Mouse (Mus musculus) neutrophil, adult 83 days (primary cell): ENCODE data around the gene Rlim. TPM values are rescaled to one million over a fixed set of nuclear protein-coding genes. Genes with fewer than 3 reads are reported as not detected.

Experiments used
- total RNA-seq, 2 experiments: library from RNA; stranded (reverse); gene quantifications; one replicate each; pipeline ENCODE4 v1.2.4; 2023

Rlim gene
- total RNA-seq = 10 to 100 TPM; 63.2 to 66.2 TPM

GRCm38 (mm10) chrX:103981169-103981689 is at the start of gene Rlim:
Gene Rlim, minus strand, starts transcription at chrX:103981284.

Other genes with a start within 250 kb of the Rlim start
- under 1 TPM in 1 of 2 experiments, not detected in 1; 0.09 TPM for gene Slc16a2, start 159.3 kb downstream of the Rlim start, total RNA-seq
- gene Nexmif, start 219.9 kb upstream of the Rlim start, total RNA-seq = not detected